Mouse (Mus musculus) lung, embryonic 14.5 days (tissue): ENCODE measurements around the gene Paxip1. TPM values are rescaled to one million over a fixed set of nuclear protein-coding genes. Genes with fewer than 3 reads are reported as not detected.

ENCODE experiments used
- ATAC-seq: fragments of 200-750 bp; cut with Nextera tagmentation; 2 replicates; pipeline ENCODE4 v1.8.0; 2017; ENCODE audit warnings: mild to moderate bottlenecking, moderate TSS enrichment, moderate library complexity; ENCODE audit not compliant: insufficient read depth
- DNase-seq: peaks from one replicate; pipeline ENCODE4 v3.0.0-alpha.2; 2015
- H3K27ac ChIP-seq: fragments of 300-500 bp; sonication (generic); 2 replicates; pipeline ENCODE4 v1.5.1; 2014; ENCODE audit warnings: low read depth, mild to moderate bottlenecking, moderate library complexity
- H3K27me3 ChIP-seq: fragments of 300-500 bp; sonication (generic); 2 replicates; pipeline ENCODE4 v1.6.1; 2014; ENCODE audit warnings: low read length, control low read depth; ENCODE audit not compliant: insufficient read depth
- H3K36me3 ChIP-seq: fragments of 300-500 bp; sonication (generic); 2 replicates; pipeline ENCODE4 v1.6.1; 2014; ENCODE audit warnings: control low read depth; ENCODE audit not compliant: insufficient read depth
- H3K4me1 ChIP-seq: fragments of 300-500 bp; sonication (generic); 2 replicates; pipeline ENCODE4 v1.6.1; 2014; ENCODE audit warnings: antibody characterized with exemption, control low read depth; ENCODE audit not compliant: insufficient read depth
- H3K4me2 ChIP-seq: fragments of 300-500 bp; sonication (generic); 2 replicates; pipeline ENCODE4 v1.6.1; 2014; ENCODE audit warnings: mild to moderate bottlenecking
- H3K4me3 ChIP-seq: fragments of 300-500 bp; sonication (generic); 2 replicates; pipeline ENCODE4 v1.5.1; 2014; ENCODE audit warnings: low read depth, low read length
- H3K9ac ChIP-seq: fragments of 300-500 bp; sonication (generic); 2 replicates; pipeline ENCODE4 v1.6.1; 2014
- H3K9me3 ChIP-seq: fragments of 300-500 bp; sonication (generic); 2 replicates; pipeline ENCODE4 v1.6.1; 2016; ENCODE audit warnings: low read depth, low read length, control low read depth
- CTCF ChIP-seq: IDR thresholded peaks from 2 replicates; pipeline ENCODE4 v1.5.1; 2016; ENCODE audit warnings: antibody characterized with exemption, low read depth
- WGBS: fragments of 180-500 bp; shearing (Covaris S2); extraction: QIAGEN DNeasy Blood & Tissue Kit; methylation state at CpG from one replicate; pipeline ENCODE4 v1.1.7; 2014; 5-methylcytosine and 5-hydroxymethylcytosine counted together
- polyA plus RNA-seq: library from polyadenylated mRNA; unstranded; fragments of >200 nt; fragmentation: Nextera tagmentation; extraction: Ambion mirVana; gene quantifications from 2 replicates; pipeline ENCODE4 v1.2.1, GENCODE M21; 2014

Paxip1 gene
- polyA plus RNA-seq, 1 experiment from 2014 or later, result 56.8 TPM

GRCm38 (mm10) chr5:27767948-27768347 lies 23.5 kb downstream of the Paxip1 start:
- no peak overlapping the region for H3K4me2 ChIP-seq
- no peak overlapping the region for H3K27ac ChIP-seq
- DNase-seq (no peak), ATAC-seq (no peak)
- no peaks in the 10 kb centered on the region for H3K27me3 ChIP-seq
- H3K9ac ChIP-seq, result no peak overlapping the region
- 84% methylated on average over 5 of the region's 5 CpGs for WGBS
- no peak for TF ChIP-seq CTCF
- no peaks in the 10 kb centered on the region for H3K4me1 ChIP-seq
- no peak overlapping the region for H3K4me3 ChIP-seq
- no peaks in the 10 kb centered on the region for H3K9me3 ChIP-seq
- peaks cover 92% of the 10 kb centered on the region for H3K36me3 ChIP-seq

GRCm38 (mm10) chr5:27765780-27766179 lies 25.7 kb downstream of the Paxip1 start:
- no peaks in the 10 kb centered on the region for H3K9me3 ChIP-seq
- no peak overlapping the region for H3K27ac ChIP-seq
- H3K4me2 ChIP-seq, result no peak overlapping the region
- TF ChIP-seq CTCF, result no peak
- ATAC-seq, result no peak
- H3K36me3 ChIP-seq, result peaks cover 93% of the 10 kb centered on the region
- no peaks in the 10 kb centered on the region for H3K4me1 ChIP-seq
- WGBS, result 82% methylated on average over 4 of the region's 4 CpGs
- H3K4me3 ChIP-seq, result no peak overlapping the region
- no peaks in the 10 kb centered on the region for H3K27me3 ChIP-seq
- H3K9ac ChIP-seq, result no peak overlapping the region
- no peak for DNase-seq

GRCm38 (mm10) chr5:27744944-27745343 lies 46.5 kb downstream of the Paxip1 start:
- H3K4me2 ChIP-seq, result no peak overlapping the region
- no peak overlapping the region for H3K9ac ChIP-seq
- peaks cover 77% of the 10 kb centered on the region for H3K36me3 ChIP-seq
- no peak overlapping the region for H3K4me3 ChIP-seq
- no peak overlapping the region for H3K27ac ChIP-seq
- WGBS, result 97% methylated on average over 1 of the region's 1 CpGs
- no peak for TF ChIP-seq CTCF
- ATAC-seq, result no peak
- H3K4me1 ChIP-seq, result no peaks in the 10 kb centered on the region
- H3K27me3 ChIP-seq, result no peaks in the 10 kb centered on the region
- no peak for DNase-seq
- no peaks in the 10 kb centered on the region for H3K9me3 ChIP-seq

GRCm38 (mm10) chr5:27739216-27739615 lies 52.3 kb downstream of the Paxip1 start:
- Histone ChIP-seq H3K27ac (no peak overlapping the region), H3K27me3 (no peaks in the 10 kb centered on the region), H3K4me3 (no peak overlapping the region), H3K4me1 (no peaks in the 10 kb centered on the region), H3K36me3 (peaks cover 36% of the 10 kb centered on the region), H3K9me3 (no peaks in the 10 kb centered on the region), H3K4me2 (no peak overlapping the region), H3K9ac (no peak overlapping the region)
- no peak for TF ChIP-seq CTCF
- DNase-seq, result no peak
- 82% methylated on average over 6 of the region's 6 CpGs for WGBS
- no peak for ATAC-seq

GRCm38 (mm10) chr5:27737168-27737567 lies 54.3 kb downstream of the Paxip1 start:
- DNase-seq, result peak; percentile 85
- Histone ChIP-seq H3K27me3 (no peaks in the 10 kb centered on the region), H3K4me2 (no peak overlapping the region), H3K4me3 (no peak overlapping the region), H3K9ac (no peak overlapping the region), H3K36me3 (peaks cover 16% of the 10 kb centered on the region; the same call in 1 of the 2 replicates), H3K9me3 (no peaks in the 10 kb centered on the region), H3K4me1 (no peaks in the 10 kb centered on the region), H3K27ac (no peak overlapping the region)
- peak; percentile 74; the same call in 1 of the 2 replicates for ATAC-seq
- TF ChIP-seq CTCF, result peak; percentile 81
- 4% methylated on average over 3 of the region's 3 CpGs for WGBS

GRCm38 (mm10) chr5:27732288-27732868 lies 59.1 kb downstream of the Paxip1 start:
- H3K9me3 ChIP-seq, result no peaks in the 10 kb centered on the region
- no peak overlapping the region for H3K4me3 ChIP-seq
- no peak overlapping the region for H3K27ac ChIP-seq
- no peaks in the 10 kb centered on the region for H3K27me3 ChIP-seq
- H3K36me3 ChIP-seq, result no peaks in the 10 kb centered on the region
- no peak for TF ChIP-seq CTCF
- H3K9ac ChIP-seq, result no peak overlapping the region
- ATAC-seq (no peak), DNase-seq (no peak)
- no peak overlapping the region for H3K4me2 ChIP-seq
- WGBS, result 71% methylated on average over 5 of the region's 5 CpGs
- H3K4me1 ChIP-seq, result no peaks in the 10 kb centered on the region

GRCm38 (mm10) chr5:27731392-27731791 lies 60.1 kb downstream of the Paxip1 start:
- Histone ChIP-seq H3K9me3 (no peaks in the 10 kb centered on the region), H3K4me3 (no peak overlapping the region), H3K4me1 (no peaks in the 10 kb centered on the region), H3K27me3 (no peaks in the 10 kb centered on the region), H3K36me3 (no peaks in the 10 kb centered on the region), H3K9ac (no peak overlapping the region), H3K27ac (no peak overlapping the region), H3K4me2 (no peak overlapping the region)
- DNase-seq (no peak), ATAC-seq (no peak)
- WGBS, result 54% methylated on average over 1 of the region's 1 CpGs
- TF ChIP-seq CTCF, result no peak

- no peak for TF ChIP-seq CTCF
- no peaks in the 10 kb centered on the region for H3K4me1 ChIP-seq
- no peaks in the 10 kb centered on the region for H3K27me3 ChIP-seq
- no peak overlapping the region for H3K27ac ChIP-seq
- H3K9me3 ChIP-seq, result no peaks in the 10 kb centered on the region
- no peak overlapping the region for H3K4me2 ChIP-seq
- 50% methylated on average over 5 of the region's 5 CpGs for WGBS
- H3K36me3 ChIP-seq, result no peaks in the 10 kb centered on the region
- no peak overlapping the region for H3K4me3 ChIP-seq
- no peak overlapping the region for H3K9ac ChIP-seq
- ATAC-seq (no peak), DNase-seq (no peak)
Measured at GRCm38 (mm10) chr5:27730666-27731065, 60.8 kb downstream of the Paxip1 start.
